Mouse (Mus musculus) forebrain, embryonic 10.5 days (tissue): ENCODE measurements around the gene Hagh. TPM values are rescaled to one million over a fixed set of nuclear protein-coding genes. Genes with fewer than 3 reads are reported as not detected.

ENCODE experiments used
- DNase-seq: peaks from one replicate; pipeline ENCODE4 v3.0.0-alpha.2; 2017; ENCODE audit warnings: low spot score; ENCODE audit errors: extremely low spot score
- H3K27ac ChIP-seq: fragments of 300-500 bp; sonication (generic); 2 replicates; pipeline ENCODE4 v1.5.1; 2016; ENCODE audit warnings: mild to moderate bottlenecking
- H3K27me3 ChIP-seq: fragments of 300-500 bp; sonication (generic); 2 replicates; pipeline ENCODE4 v1.6.1; 2016; ENCODE audit warnings: mild to moderate bottlenecking; ENCODE audit not compliant: poor library complexity, severe bottlenecking
- H3K36me3 ChIP-seq: fragments of 300-500 bp; sonication (generic); replicated peaks from 2 replicates; pipeline ENCODE4 v1.6.1; 2016; ENCODE audit warnings: mild to moderate bottlenecking, moderate library complexity
- H3K4me1 ChIP-seq: fragments of 300-500 bp; sonication (generic); 2 replicates; pipeline ENCODE4 v1.6.1; 2016
- H3K4me3 ChIP-seq: fragments of 300-500 bp; sonication (generic); 2 replicates; pipeline ENCODE4 v1.5.1; 2016; ENCODE audit warnings: mild to moderate bottlenecking, moderate library complexity
- H3K9me3 ChIP-seq: fragments of 300-500 bp; sonication (generic); 2 replicates; pipeline ENCODE4 v1.6.1; 2016; ENCODE audit warnings: mild to moderate bottlenecking, moderate library complexity
- WGBS: fragments of 180-500 bp; shearing (Covaris S2); methylation state at CpG from one replicate; pipeline ENCODE4 v1.1.7; 2016; 5-methylcytosine and 5-hydroxymethylcytosine counted together
- polyA plus RNA-seq: library from polyadenylated mRNA; unstranded; fragments of >200 nt; fragmentation: Nextera tagmentation; extraction: Ambion mirVana; gene quantifications from 2 replicates; pipeline ENCODE4 v1.2.1, GENCODE M21; 2016

Gene Hagh
- polyA plus RNA-seq, 1 experiment from 2014 or later, result 26.4 TPM

DNA sequence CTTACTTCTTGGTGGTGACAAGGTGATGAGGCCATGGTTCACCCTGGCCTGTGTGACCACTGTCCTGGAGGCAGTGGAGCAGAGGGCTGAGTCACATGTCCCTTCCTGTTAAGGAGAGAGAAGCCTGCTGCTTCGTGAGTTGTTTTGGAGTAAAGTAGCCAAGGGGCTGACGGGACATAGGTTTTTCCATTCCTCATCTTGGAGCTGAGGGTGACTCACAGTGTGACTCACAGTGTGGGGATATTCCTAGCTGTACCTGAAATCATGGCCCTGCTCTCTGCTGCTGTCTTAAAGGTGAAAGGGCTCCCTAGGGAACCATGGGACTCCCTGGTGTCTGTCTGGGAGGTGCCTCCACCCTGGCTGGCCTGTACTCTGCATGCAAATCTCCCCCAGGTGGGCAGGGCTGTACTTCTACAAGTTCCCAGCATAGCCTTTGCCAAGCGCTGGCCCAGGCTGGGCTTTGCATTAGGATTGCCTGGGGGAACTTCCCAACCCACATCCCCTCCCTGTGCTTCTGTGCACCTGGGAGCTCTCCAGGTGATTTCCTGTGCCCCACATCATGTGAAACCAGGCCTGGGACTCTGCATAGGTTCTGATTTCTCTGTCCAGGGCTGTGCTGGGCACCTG is 16.0 kb downstream of the Hagh start:
- Histone ChIP-seq H3K4me3 (no peak overlapping the region), H3K9me3 (no peaks in the 10 kb centered on the region), H3K27me3 (peaks cover 10% of the 10 kb centered on the region), H3K36me3 (peaks cover 17% of the 10 kb centered on the region), H3K27ac (no peak overlapping the region), H3K4me1 (peaks cover 8% of the 10 kb centered on the region)
- 84% methylated on average over 3 of the region's 3 CpGs for WGBS
- no peak for DNase-seq

- 88% methylated on average over 13 of the region's 13 CpGs for WGBS
- Histone ChIP-seq H3K27ac (no peak overlapping the region), H3K4me3 (no peak overlapping the region), H3K4me1 (peaks cover 2% of the 10 kb centered on the region; the same call in 1 of the 2 replicates), H3K9me3 (no peaks in the 10 kb centered on the region), H3K27me3 (peaks cover 4% of the 10 kb centered on the region), H3K36me3 (peaks cover 24% of the 10 kb centered on the region)
- DNase-seq, result no peak
Observed at GRCm38 (mm10) chr17:24856589-24856988, 16.6 kb downstream of the Hagh start.

GRCm38 (mm10) chr17:24857831-24858470 is 18.0 kb downstream of the Hagh start:
- no peak overlapping the region for H3K27ac ChIP-seq
- WGBS, result 87% methylated on average over 8 of the region's 8 CpGs
- no peaks in the 10 kb centered on the region for H3K9me3 ChIP-seq
- no peaks in the 10 kb centered on the region for H3K27me3 ChIP-seq
- no peak overlapping the region for H3K4me3 ChIP-seq
- no peaks in the 10 kb centered on the region for H3K4me1 ChIP-seq
- no peak for DNase-seq
- H3K36me3 ChIP-seq, result peaks cover 34% of the 10 kb centered on the region

DNA sequence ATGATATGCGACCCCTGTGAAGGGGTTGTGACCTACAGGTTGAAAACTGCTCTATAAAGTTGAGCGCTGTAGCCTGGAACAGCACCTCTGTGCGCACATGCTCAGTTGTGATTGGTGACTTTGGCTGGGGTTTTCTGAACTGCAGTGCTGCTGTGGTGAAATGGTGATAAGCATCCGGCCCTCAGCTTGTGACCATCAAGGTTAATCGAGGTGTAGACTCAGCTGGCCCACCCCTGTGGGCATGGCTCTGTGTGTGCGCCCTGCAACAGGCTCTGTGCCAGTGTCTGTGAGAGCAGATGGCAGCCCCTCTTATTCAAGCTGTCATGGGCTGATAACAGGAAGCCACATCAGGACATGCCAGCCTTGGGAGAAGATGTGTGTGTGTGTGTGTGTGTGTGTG is 19.0 kb downstream of the Hagh start:
- no peaks in the 10 kb centered on the region for H3K4me1 ChIP-seq
- no peak overlapping the region for H3K4me3 ChIP-seq
- no peak overlapping the region for H3K27ac ChIP-seq
- DNase-seq, result no peak
- H3K27me3 ChIP-seq, result no peaks in the 10 kb centered on the region
- H3K36me3 ChIP-seq, result peaks cover 30% of the 10 kb centered on the region
- no peaks in the 10 kb centered on the region for H3K9me3 ChIP-seq
- 94% methylated on average over 6 of the region's 6 CpGs for WGBS

- H3K27me3 ChIP-seq, result no peaks in the 10 kb centered on the region
- peaks cover 31% of the 10 kb centered on the region for H3K36me3 ChIP-seq
- H3K27ac ChIP-seq, result no peak overlapping the region
- H3K4me1 ChIP-seq, result no peaks in the 10 kb centered on the region
- WGBS, result 94% methylated on average over 8 of the region's 8 CpGs
- DNase-seq, result no peak
- H3K9me3 ChIP-seq, result no peaks in the 10 kb centered on the region
- no peak overlapping the region for H3K4me3 ChIP-seq
Observed at GRCm38 (mm10) chr17:24860076-24860475, 20.1 kb downstream of the Hagh start.

- no peak overlapping the region for H3K4me3 ChIP-seq
- no peaks in the 10 kb centered on the region for H3K9me3 ChIP-seq
- no peaks in the 10 kb centered on the region for H3K27me3 ChIP-seq
- peaks cover 27% of the 10 kb centered on the region for H3K36me3 ChIP-seq
- H3K27ac ChIP-seq, result no peak overlapping the region
- 92% methylated on average over 3 of the region's 3 CpGs for WGBS
- no peaks in the 10 kb centered on the region for H3K4me1 ChIP-seq
- no peak for DNase-seq
Observed at GRCm38 (mm10) chr17:24861785-24862184, 21.8 kb downstream of the Hagh start.

- H3K4me1 ChIP-seq, result no peaks in the 10 kb centered on the region
- H3K36me3 ChIP-seq, result peaks cover 22% of the 10 kb centered on the region
- no peaks in the 10 kb centered on the region for H3K27me3 ChIP-seq
- H3K27ac ChIP-seq, result no peak within 1 kb of the TSS
- H3K9me3 ChIP-seq, result no peaks in the 10 kb centered on the region
- H3K4me3 ChIP-seq, result no peak within 1 kb of the TSS
- no peak for DNase-seq
- WGBS, result 88% methylated on average over 8 of the region's 8 CpGs
Observed at GRCm38 (mm10) chr17:24865776-24866175, 25.8 kb downstream of the Hagh start, which contains the start of gene Igfals. TSS of gene Igfals (plus strand) at chr17:24865997.

DNA sequence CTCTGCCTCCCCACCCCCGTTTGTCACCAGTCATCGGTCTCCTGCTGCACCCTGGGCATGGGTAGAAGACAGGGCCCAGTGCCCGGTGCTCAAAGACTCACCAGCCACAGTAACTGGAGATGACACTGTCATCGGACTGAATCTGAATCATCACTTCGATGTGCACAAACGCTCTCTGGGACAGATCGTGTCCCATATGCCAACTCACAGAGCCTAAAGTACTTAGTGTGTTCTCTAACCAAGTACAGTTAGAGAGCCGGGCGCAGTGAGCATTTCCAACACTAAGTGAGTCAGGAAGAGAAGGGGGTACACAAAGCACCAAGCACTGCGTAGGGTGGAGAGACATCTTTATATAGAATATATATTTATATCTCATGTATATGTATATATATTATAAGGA is 28.0 kb downstream of the Hagh start:
- no peak overlapping the region for H3K4me3 ChIP-seq
- no peak overlapping the region for H3K27ac ChIP-seq
- H3K36me3 ChIP-seq, result peaks cover 4% of the 10 kb centered on the region; the same call in 1 of the 2 replicates
- no peaks in the 10 kb centered on the region for H3K4me1 ChIP-seq
- 91% methylated on average over 10 of the region's 10 CpGs for WGBS
- H3K27me3 ChIP-seq, result no peaks in the 10 kb centered on the region
- DNase-seq, result no peak
- H3K9me3 ChIP-seq, result no peaks in the 10 kb centered on the region

DNA sequence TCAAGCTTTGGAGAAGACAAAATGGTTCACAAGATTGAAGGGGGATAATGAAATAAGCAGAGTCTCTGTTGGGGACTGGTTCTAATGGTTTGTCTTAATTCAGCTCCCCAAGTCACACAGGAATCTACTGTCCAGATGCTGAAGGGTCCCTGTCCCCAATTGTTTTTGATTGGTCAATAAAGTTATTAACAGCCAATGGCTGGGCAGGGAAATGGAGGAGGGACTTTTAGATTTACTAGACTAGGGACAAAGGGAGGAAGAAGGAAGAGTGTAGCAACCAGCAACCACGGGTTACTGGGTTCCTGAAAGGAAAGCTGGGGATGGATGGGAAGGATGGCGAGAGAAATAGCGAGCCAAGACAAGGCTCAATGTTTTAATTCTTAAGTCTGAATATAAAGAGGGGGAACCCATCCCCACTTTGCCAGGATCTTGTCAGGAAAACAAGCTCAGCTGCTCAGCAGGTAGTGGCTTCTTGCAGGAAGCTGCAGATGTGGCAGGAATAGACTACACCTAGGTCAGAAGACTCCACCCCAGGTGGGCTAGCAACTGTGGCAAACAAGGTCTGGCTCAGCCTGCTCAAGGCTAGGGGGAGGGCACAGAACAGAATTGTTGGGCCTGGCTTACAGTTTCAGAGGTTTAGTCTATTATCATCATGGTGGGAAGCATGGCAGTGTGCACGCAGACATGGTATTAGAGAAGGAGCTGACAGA is 33.9 kb downstream of the Hagh start:
- H3K4me1 ChIP-seq, result peaks cover 14% of the 10 kb centered on the region
- no peaks in the 10 kb centered on the region for H3K27me3 ChIP-seq
- no peak for DNase-seq
- no peak overlapping the region for H3K27ac ChIP-seq
- H3K36me3 ChIP-seq, result no peaks in the 10 kb centered on the region
- WGBS, result 47% methylated on average over 4 of the region's 4 CpGs
- no peak overlapping the region for H3K4me3 ChIP-seq
- H3K9me3 ChIP-seq, result no peaks in the 10 kb centered on the region

GRCm38 (mm10) chr17:24874405-24874745 is 34.4 kb downstream of the Hagh start:
- Histone ChIP-seq H3K27me3 (no peaks in the 10 kb centered on the region), H3K27ac (no peak overlapping the region), H3K36me3 (no peaks in the 10 kb centered on the region), H3K4me1 (peaks cover 14% of the 10 kb centered on the region), H3K4me3 (no peak overlapping the region), H3K9me3 (no peaks in the 10 kb centered on the region)
- no peak for DNase-seq
- 78% methylated on average over 1 of the region's 1 CpGs for WGBS

GRCm38 (mm10) chr17:24874989-24875388 is 35.0 kb downstream of the Hagh start:
- H3K36me3 ChIP-seq, result no peaks in the 10 kb centered on the region
- WGBS, result 80% methylated on average over 8 of the region's 8 CpGs
- H3K4me1 ChIP-seq, result peaks cover 14% of the 10 kb centered on the region

GRCm38 (mm10) chr17:24877336-24878116 is 37.6 kb downstream of the Hagh start:
- H3K27me3 ChIP-seq, result no peaks in the 10 kb centered on the region
- peaks cover 22% of the 10 kb centered on the region for H3K4me1 ChIP-seq
- DNase-seq, result no peak
- no peaks in the 10 kb centered on the region for H3K9me3 ChIP-seq
- peaks cover 8% of the 10 kb centered on the region for H3K36me3 ChIP-seq
- H3K27ac ChIP-seq, result peak overlapping the region; percentile 48
- no peak overlapping the region for H3K4me3 ChIP-seq
- WGBS, result 71% methylated on average over 10 of the region's 10 CpGs

More at GRCm38 (mm10) chr17:24874989-24875388, 35.0 kb downstream of the Hagh start:
- no peaks in the 10 kb centered on the region for H3K27me3 ChIP-seq
- H3K9me3 ChIP-seq, result no peaks in the 10 kb centered on the region
- DNase-seq, result no peak
- H3K4me3 ChIP-seq, result no peak overlapping the region
- H3K27ac ChIP-seq, result no peak overlapping the region

GRCm38 (mm10) chr17:24878117-24878397 is 38.1 kb downstream of the Hagh start:
- DNase-seq, result no peak
- WGBS, result 39% methylated on average over 5 of the region's 5 CpGs
- H3K27me3 ChIP-seq, result no peaks in the 10 kb centered on the region
- no peak overlapping the region for H3K4me3 ChIP-seq
- H3K36me3 ChIP-seq, result peaks cover 13% of the 10 kb centered on the region
- no peaks in the 10 kb centered on the region for H3K9me3 ChIP-seq
- H3K27ac ChIP-seq, result peak overlapping the region; percentile 48
- peaks cover 22% of the 10 kb centered on the region for H3K4me1 ChIP-seq
